Mouse (Mus musculus) kidney, adult 2 months (tissue): ENCODE data around the gene Slc9c1.

Experiments used
- CTCF ChIP-seq: fragments of 200-500 bp; conservative IDR thresholded peaks from 2 replicates; pipeline ENCODE4 v1.5.1; 2011; ENCODE audit warnings: low read depth, mild to moderate bottlenecking, control low read depth, low read length, moderate library complexity, mixed read lengths; ENCODE audit not compliant: insufficient read depth, insufficient read length
- POLR2A ChIP-seq: fragments of 200-500 bp; IDR thresholded peaks from one replicate; pipeline ENCODE4 v1.6.1; 2011; ENCODE audit warnings: low read depth, low read length, control low read depth

GRCm38 (mm10) chr16:45624791-45625190 lies 89.7 kb downstream of the Slc9c1 start:
- no peak for TF ChIP-seq CTCF
- no peak for TF ChIP-seq POLR2A
